Comparison of ENCODE assay signal across 21 mouse cellular contexts in genomic region chr7:97026772-97027358, GRCm38 (mm10). TPM values are rescaled to one million over a fixed set of nuclear protein-coding genes. Genes with fewer than 3 reads are reported as not detected.
DNase-seq lines count a peak whose midpoint lies in the region; ATAC-seq and TF ChIP-seq lines count a peak whose summit lies in the region.
"Had no signal": no experiment of that assay in that cellular context is flagged by ENCODE, and none has a peak within 500 bp of the region (broad histone marks: within the 10 kb centered on the region; RNA-seq: fewer than 3 reads in every experiment).

No protein-coding gene starts in this region.

- no peak overlapping the region for H3K9ac ChIP-seq in liver, adult 2 months (ENCODE audit: low read depth, low read length)
- H3K9ac ChIP-seq in liver, embryonic 12.5 days = no peak overlapping the region
- H3K9ac ChIP-seq: embryonic facial prominence, embryonic 15.5 days; midbrain, embryonic 15.5 days; neural tube, embryonic 15.5 days had no signal

- no peaks in the 10 kb centered on the region for H3K9me3 ChIP-seq in liver, embryonic 12.5 days (replicated peaks)
- H3K9me3 ChIP-seq: embryonic facial prominence, embryonic 15.5 days; midbrain, embryonic 15.5 days; neural tube, embryonic 15.5 days had no signal

- no peak for TF ChIP-seq POLR2A in liver, adult 2 months (IDR thresholded peaks at IDR 0.05; ENCODE audit: extremely low read depth, insufficient read depth, low read length)
- TF ChIP-seq POLR2A in spleen, adult 2 months (IDR thresholded peaks at IDR 0.05; ENCODE audit: low read depth, low read length) = no peak

- no peaks in the 10 kb centered on the region for H3K79me2 ChIP-seq in liver, adult 2 months (ENCODE audit: control insufficient read depth, insufficient read depth, low read length)

- TF ChIP-seq CTCF in liver, adult 2 months (IDR thresholded peaks at IDR 0.05; ENCODE audit: low read depth, low read length) = no peak
- no peak for TF ChIP-seq CTCF in spleen, adult 2 months (IDR thresholded peaks at IDR 0.05; ENCODE audit: extremely low read depth, insufficient read depth, insufficient read length, insufficient replicate concordance)

- no peak overlapping the region for H3K27ac ChIP-seq in liver, adult 2 months (replicated peaks; ENCODE audit: insufficient read depth, low read depth, low read length)
- H3K27ac ChIP-seq in liver, embryonic 12.5 days = no peak overlapping the region
- peak overlapping the region; percentile 23; the same call in 1 of the 2 replicates for H3K27ac ChIP-seq in spleen, adult 2 months (ENCODE audit: insufficient read depth, low read length)
- H3K27ac ChIP-seq: embryonic facial prominence, embryonic 15.5 days; gastrocnemius, adult 2 months; midbrain, embryonic 15.5 days; neural tube, embryonic 15.5 days had no signal

- H3K27me3 ChIP-seq in liver, adult 2 months (ENCODE audit: control insufficient read depth, insufficient read depth, low read length) = no peaks in the 10 kb centered on the region
- no peaks in the 10 kb centered on the region for H3K27me3 ChIP-seq in liver, embryonic 12.5 days (replicated peaks)
- H3K27me3 ChIP-seq in spleen, adult 2 months (ENCODE audit: control insufficient read depth, insufficient read depth, low read length) = no peaks in the 10 kb centered on the region
- H3K27me3 ChIP-seq: embryonic facial prominence, embryonic 15.5 days; midbrain, embryonic 15.5 days; neural tube, embryonic 15.5 days had no signal

- WGBS in liver, adult 2 months = 91% methylated on average over 5 of the region's 5 CpGs
- 79% methylated on average over 5 of the region's 5 CpGs for WGBS in liver, embryonic 12.5 days (ENCODE audit: insufficient replicate concordance)
- 88% methylated on average over 5 of the region's 5 CpGs for WGBS in spleen, adult 2 months

- H3K4me3 ChIP-seq in liver, adult 2 months (ENCODE audit: insufficient read depth, low read depth, low read length) = no peak overlapping the region
- H3K4me3 ChIP-seq in liver, embryonic 12.5 days = no peak overlapping the region
- no peak overlapping the region for H3K4me3 ChIP-seq in spleen, adult 2 months (ENCODE audit: extremely low read depth, insufficient read depth, insufficient read length)
- H3K4me3 ChIP-seq: embryonic facial prominence, embryonic 15.5 days; gastrocnemius, adult 2 months; midbrain, embryonic 15.5 days; neural tube, embryonic 15.5 days had no signal

- H3K4me1 ChIP-seq in liver, adult 2 months (ENCODE audit: control insufficient read depth, insufficient read depth, low read length) = no peaks in the 10 kb centered on the region
- no peaks in the 10 kb centered on the region for H3K4me1 ChIP-seq in liver, embryonic 12.5 days
- peaks cover 3% of the 10 kb centered on the region; the same call in 1 of the 2 replicates for H3K4me1 ChIP-seq in spleen, adult 2 months (ENCODE audit: control insufficient read depth, insufficient read depth, insufficient read length)
- H3K4me1 ChIP-seq: embryonic facial prominence, embryonic 15.5 days; midbrain, embryonic 15.5 days; neural tube, embryonic 15.5 days had no signal

- no peak overlapping the region for H3K4me2 ChIP-seq in liver, embryonic 12.5 days
- H3K4me2 ChIP-seq: embryonic facial prominence, embryonic 15.5 days; heart, embryonic 11.5 days; midbrain, embryonic 15.5 days; neural tube, embryonic 15.5 days had no signal

- DNase-seq in liver, adult 2 months (ENCODE audit: extremely low read depth, low read depth, low spot score) = peak; percentile 51
- no peak for DNase-seq in spleen, adult 2 months (ENCODE audit: low read depth in 1 of 2, low spot score in 2 of 2)
- DNase-seq in spleen, adult 18-20 months = no peak
- no peak for DNase-seq in kidney, postnatal 4 days
- no peak for DNase-seq in heart, postnatal 4 days
- no peak for DNase-seq in layer of hippocampus, adult 18-20 months (ENCODE audit: low spot score in 2 of 2)
- DNase-seq: adrenal gland, postnatal 10 days; cerebellum, adult 2 months; gastrocnemius, adult 2 months; kidney, postnatal 25 days; layer of hippocampus, adult 9-11 months; right cerebral cortex, adult 18-20 months; right cerebral cortex, postnatal 4 days had no signal

- H3K36me3 ChIP-seq in liver, adult 2 months (ENCODE audit: control insufficient read depth, insufficient read depth, low read length) = peaks cover 11% of the 10 kb centered on the region; the same call in 1 of the 2 replicates
- peaks cover 38% of the 10 kb centered on the region for H3K36me3 ChIP-seq in liver, embryonic 12.5 days
- H3K36me3 ChIP-seq in spleen, adult 2 months (ENCODE audit: control insufficient read depth, insufficient read depth, low read length) = no peaks in the 10 kb centered on the region; the same call in 1 of the 2 replicates
- H3K36me3 ChIP-seq: embryonic facial prominence, embryonic 15.5 days; midbrain, embryonic 15.5 days; neural tube, embryonic 15.5 days had no signal

- ATAC-seq in liver, embryonic 12.5 days = no peak
- peak; percentile 90 for ATAC-seq in megakaryocyte, adult 5-6 weeks (ENCODE audit: poor library complexity, severe bottlenecking)
- ATAC-seq: forebrain, embryonic 14.5 days; intestine, postnatal 0 days; midbrain, embryonic 15.5 days had no signal

RNA-seq across cellular contexts. Expression of gene Gab2, which starts 54.5 kb away (rescaled TPM):
- total RNA-seq in liver, adult 2 months (2014; rRNA removed) = 1.0 and 1.4 TPM in 2 replicates
- 0.97 and 1.0 TPM in 2 replicates for polyA plus RNA-seq in liver, adult 2 months (2012; rRNA removed)
- polyA plus RNA-seq in liver, embryonic 12.5 days (2016; fragmentation: Nextera tagmentation; extraction: Ambion mirVana) = 3.8 and 4.1 TPM in 2 replicates
- polyA plus RNA-seq in spleen, adult 2 months (2012; rRNA removed) = 8.7 and 9.2 TPM in 2 replicates
- 21.6 and 27.8 TPM in 2 replicates for total RNA-seq in megakaryocyte, adult 5-6 weeks (2015)
- total RNA-seq in megakaryocyte, adult 5-6 weeks (2017) = 22.6 and 23.0 TPM in 2 replicates
- total RNA-seq in heart, postnatal 4 days (2021) = 10 to 100 TPM; 26.6 to 27.4 TPM
- total RNA-seq in layer of hippocampus, adult 18-20 months (2021) = 10 to 100 TPM; 12.5 to 13.5 TPM
